Comparison of ENCODE assay signal across 8 mouse cellular contexts in genomic region chr2:167128699-167129607, GRCm38 (mm10).
DNase-seq lines count a peak whose midpoint lies in the region; ATAC-seq and TF ChIP-seq lines count a peak whose summit lies in the region.

No protein-coding gene starts in this region.

- 0 out of 2 replicates have a peak, but pooled peaks cover 3% of the 10 kb centered on the region for H3K36me3 ChIP-seq in E14TG2a.4 (ENCODE audit: insufficient read depth, low read length)
- no peaks in the 10 kb centered on the region for H3K36me3 ChIP-seq in heart, embryonic 14.5 days (ENCODE audit: control insufficient read depth, insufficient read depth, low read length)
- no peaks in the 10 kb centered on the region for H3K36me3 ChIP-seq in kidney, embryonic 16.5 days (ENCODE audit: insufficient read depth, low read length)

- WGBS in heart, embryonic 14.5 days = 34% methylated on average over 20 of the region's 20 CpGs
- WGBS in kidney, embryonic 16.5 days = 22% methylated on average over 20 of the region's 20 CpGs

- peak overlapping the region in 1 of 2 experiments; percentile 61; a peak in 2 of 4 replicates for H3K27ac ChIP-seq in heart, embryonic 14.5 days (replicated peaks in 1 of 2; ENCODE audit: control insufficient read depth in 1 of 2, insufficient read depth in 1 of 2, low read depth in 2 of 2, low read length in 2 of 2)
- peak overlapping the region; percentile 95 for H3K27ac ChIP-seq in kidney, embryonic 16.5 days (ENCODE audit: low read length)

- H3K9ac ChIP-seq in heart, embryonic 14.5 days (ENCODE audit: low read length) = peak overlapping the region; percentile 45
- peak overlapping the region; percentile 50 for H3K9ac ChIP-seq in kidney, embryonic 16.5 days (replicated peaks; ENCODE audit: low read length)

- peak overlapping the region; percentile 46 for H3K4me3 ChIP-seq in E14TG2a.4 (replicated peaks; ENCODE audit: low read length)
- H3K4me3 ChIP-seq in heart, embryonic 14.5 days (ENCODE audit: control insufficient read depth in 1 of 2, insufficient read depth in 1 of 2, low read depth in 1 of 2, low read length in 2 of 2) = peak overlapping the region; percentile 24 to 31
- peak overlapping the region; percentile 38 for H3K4me3 ChIP-seq in kidney, embryonic 16.5 days (ENCODE audit: low read length)

- H3K27me3 ChIP-seq in E14TG2a.4 (ENCODE audit: insufficient read depth, low read length) = peaks cover 43% of the 10 kb centered on the region
- H3K27me3 ChIP-seq in heart, embryonic 14.5 days (ENCODE audit: control insufficient read depth, insufficient read depth, low read length) = peaks cover 6% of the 10 kb centered on the region; the same call in 1 of the 2 replicates
- H3K27me3 ChIP-seq in kidney, embryonic 16.5 days (ENCODE audit: insufficient read depth, low read length) = no peaks in the 10 kb centered on the region

- H3K9me3 ChIP-seq in E14TG2a.4 (ENCODE audit: low read length) = peaks cover 33% of the 10 kb centered on the region
- no peaks in the 10 kb centered on the region for H3K9me3 ChIP-seq in heart, embryonic 14.5 days (ENCODE audit: control insufficient read depth, low read length)
- no peaks in the 10 kb centered on the region for H3K9me3 ChIP-seq in kidney, embryonic 16.5 days (ENCODE audit: low read length)

- peak overlapping the region; percentile 66 for H3K4me2 ChIP-seq in heart, embryonic 14.5 days (ENCODE audit: low read length)
- peak overlapping the region; percentile 55 for H3K4me2 ChIP-seq in kidney, embryonic 16.5 days (replicated peaks; ENCODE audit: low read depth, low read length)

- DNase-seq in brain, adult 2 months (ENCODE audit: low read depth, low spot score) = peak; percentile 63
- DNase-seq in lung, postnatal 36 days = peak; percentile 80
- peak; percentile 49 to 58 for DNase-seq in spleen, adult 18-20 months
- no peak for DNase-seq in left cerebral cortex, adult 9 months (ENCODE audit: low spot score in 2 of 2)
- no peak for DNase-seq in testis, postnatal 14 days (ENCODE audit: low spot score)

- no peak for TF ChIP-seq CTCF in E14TG2a.4 (conservative IDR thresholded peaks at IDR 0.05; ENCODE audit: low read length)

- peaks cover 38% of the 10 kb centered on the region for H3K4me1 ChIP-seq in E14TG2a.4 (replicated peaks; ENCODE audit: low read depth, low read length)
- peaks cover 8 to 12% of the 10 kb centered on the region in 2 experiments; a peak in 3 of 4 replicates for H3K4me1 ChIP-seq in heart, embryonic 14.5 days (ENCODE audit: control insufficient read depth in 2 of 2, insufficient read depth in 2 of 2, low read length in 2 of 2)
- peaks cover 37% of the 10 kb centered on the region for H3K4me1 ChIP-seq in kidney, embryonic 16.5 days (ENCODE audit: insufficient read depth, low read length)

- no peak for ATAC-seq in heart, embryonic 14.5 days (ENCODE audit: insufficient number of reproducible peaks, insufficient read depth, low FRiP score, low read depth)
- ATAC-seq in kidney, embryonic 16.5 days (ENCODE audit: low FRiP score, low TSS enrichment) = peak; percentile 62

Comparison
In these comparisons a context has a peak if more than half of its experiments do, and no peak if none do; other contexts are left out.
1. DNase-seq: peak in brain, adult 2 months (single experiment), lung, postnatal 36 days (single experiment) and spleen, adult 18-20 months (2 of 2); none in left cerebral cortex, adult 9 months (0 of 2) and testis, postnatal 14 days (single experiment).
2. Peak in every context shown above with its lines, with median percentiles within 50 percentile points of each other: H3K4me3 ChIP-seq.